Mouse (Mus musculus) T-helper 2 cell (primary cell): Measurements from ENCODE around the gene Rgs12.

ENCODE experiments used
- in situ Hi-C: fragments of 300-600 bp; cut with MboI, MseI; formaldehyde crosslinking; loops from one replicate; pipeline ENCODE4 v1.15.1; 2025; ENCODE audit warnings: high pct_unique_total_duplicates

Gene Rgs12

GRCm38 (mm10) chr5:35020410-35021241 lies 71.4 kb downstream of the Rgs12 start:
- in situ Hi-C loops, result no loop called here

- in situ Hi-C loops, result loop anchor here (5.0 kb wide), 1 partner anchor 38 kb away; no protein-coding TSS in a partner anchor
These were observed 75.7 kb downstream of the Rgs12 start for GRCm38 (mm10) chr5:35024975-35025374.

GRCm38 (mm10) chr5:35029303-35029702 lies 80.1 kb downstream of the Rgs12 start:
- in situ Hi-C loops, result loop anchor here (5.0 kb wide), 1 partner anchor 42 kb away; no protein-coding TSS in a partner anchor

GRCm38 (mm10) chr5:35029755-35030154 lies 80.5 kb downstream of the Rgs12 start:
- in situ Hi-C loops, result loop anchor here (5.0 kb wide), 1 partner anchor 42 kb away; no protein-coding TSS in a partner anchor

GRCm38 (mm10) chr5:35033068-35033467 lies 83.8 kb downstream of the Rgs12 start:
- in situ Hi-C loops, result no loop called here

GRCm38 (mm10) chr5:35033619-35034018 lies 84.4 kb downstream of the Rgs12 start:
- in situ Hi-C loops, result no loop called here

- in situ Hi-C loops, result no loop called here
These were observed 85.9 kb downstream of the Rgs12 start for GRCm38 (mm10) chr5:35035141-35035540.

GRCm38 (mm10) chr5:35035795-35036194 lies 86.5 kb downstream of the Rgs12 start:
- in situ Hi-C loops, result no loop called here

GRCm38 (mm10) chr5:35037438-35037837 lies 88.2 kb downstream of the Rgs12 start:
- in situ Hi-C loops, result no loop called here

- in situ Hi-C loops, result no loop called here
These were observed 92.1 kb downstream of the Rgs12 start, which contains the start of gene Hgfac for GRCm38 (mm10) chr5:35041268-35041829. Gene Hgfac, plus strand, starts transcription at chr5:35041509.

GRCm38 (mm10) chr5:35042431-35043109 lies 93.3 kb downstream of the Rgs12 start:
- in situ Hi-C loops, result no loop called here

- in situ Hi-C loops, result no loop called here
These were observed 93.8 kb downstream of the Rgs12 start for GRCm38 (mm10) chr5:35043110-35043451.

- in situ Hi-C loops, result no loop called here
These were observed 101.3 kb downstream of the Rgs12 start for GRCm38 (mm10) chr5:35050541-35050940.

- in situ Hi-C loops, result no loop called here
These were observed 105.4 kb downstream of the Rgs12 start for GRCm38 (mm10) chr5:35054628-35055027.

- in situ Hi-C loops, result no loop called here
These were observed 105.8 kb downstream of the Rgs12 start for GRCm38 (mm10) chr5:35055076-35055475.

- in situ Hi-C loops, result no loop called here
These were observed 107.6 kb downstream of the Rgs12 start, which contains the start of gene Dok7 for GRCm38 (mm10) chr5:35056604-35057432. Gene Dok7, plus strand, starts transcription at chr5:35056766.

GRCm38 (mm10) chr5:35057582-35057981 lies 108.3 kb downstream of the Rgs12 start:
- in situ Hi-C loops, result no loop called here

GRCm38 (mm10) chr5:35058216-35058615 lies 109.0 kb downstream of the Rgs12 start:
- in situ Hi-C loops, result no loop called here

GRCm38 (mm10) chr5:35060098-35060497 lies 110.9 kb downstream of the Rgs12 start:
- in situ Hi-C loops, result no loop called here

- in situ Hi-C loops, result loop anchor here (5.0 kb wide), 1 partner anchor 82 kb away; no protein-coding TSS in a partner anchor
These were observed 120.6 kb downstream of the Rgs12 start for GRCm38 (mm10) chr5:35069841-35070240.

- in situ Hi-C loops, result loop anchor here (5.0 kb wide), 1 partner anchor 82 kb away; no protein-coding TSS in a partner anchor
These were observed 121.1 kb downstream of the Rgs12 start for GRCm38 (mm10) chr5:35070314-35070713.
